Mouse (Mus musculus): ENCODE data around the gene AU040320.

Gene AU040320

GRCm38 (mm10) chr4:126753268-126754230, at the start of gene AU040320, which contains the start of gene Ncdn:
TSS of gene AU040320 (plus strand) at chr4:126753544.
TSS of gene Ncdn (minus strand) at chr4:126753438.
- DNase-seq (ENCODE audit: low spot score in 2 of 2): peak; percentile 98 to 99

GRCm38 (mm10) chr4:126706630-126707438, 46.5 kb upstream of the AU040320 start:
- no peak for DNase-seq (ENCODE audit: low spot score in 2 of 2)

DNA sequence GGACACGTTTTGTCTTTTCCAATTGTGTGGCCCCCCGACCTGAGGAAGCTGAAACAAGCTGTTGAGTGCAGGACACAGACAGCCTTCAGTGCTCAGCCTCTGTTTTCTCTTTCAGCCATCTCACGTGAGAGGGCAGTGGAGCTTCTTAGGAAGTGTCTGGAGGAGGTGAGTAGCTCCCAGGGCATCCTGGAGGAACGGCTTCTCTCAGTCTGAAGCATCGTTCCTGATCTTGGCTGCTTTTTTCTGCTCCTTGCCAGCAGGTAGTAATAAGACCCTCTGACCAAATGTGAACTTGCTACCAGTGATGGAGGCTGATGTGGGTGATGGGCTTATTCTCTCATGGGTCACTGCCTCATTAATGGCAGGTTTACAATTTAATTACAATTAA, 45.9 kb upstream of the AU040320 start:
- no peak for DNase-seq (ENCODE audit: low spot score in 2 of 2)

- no peak for DNase-seq (ENCODE audit: low spot score in 2 of 2)
These were observed 21.2 kb upstream of the AU040320 start for GRCm38 (mm10) chr4:126732111-126732510.

DNA sequence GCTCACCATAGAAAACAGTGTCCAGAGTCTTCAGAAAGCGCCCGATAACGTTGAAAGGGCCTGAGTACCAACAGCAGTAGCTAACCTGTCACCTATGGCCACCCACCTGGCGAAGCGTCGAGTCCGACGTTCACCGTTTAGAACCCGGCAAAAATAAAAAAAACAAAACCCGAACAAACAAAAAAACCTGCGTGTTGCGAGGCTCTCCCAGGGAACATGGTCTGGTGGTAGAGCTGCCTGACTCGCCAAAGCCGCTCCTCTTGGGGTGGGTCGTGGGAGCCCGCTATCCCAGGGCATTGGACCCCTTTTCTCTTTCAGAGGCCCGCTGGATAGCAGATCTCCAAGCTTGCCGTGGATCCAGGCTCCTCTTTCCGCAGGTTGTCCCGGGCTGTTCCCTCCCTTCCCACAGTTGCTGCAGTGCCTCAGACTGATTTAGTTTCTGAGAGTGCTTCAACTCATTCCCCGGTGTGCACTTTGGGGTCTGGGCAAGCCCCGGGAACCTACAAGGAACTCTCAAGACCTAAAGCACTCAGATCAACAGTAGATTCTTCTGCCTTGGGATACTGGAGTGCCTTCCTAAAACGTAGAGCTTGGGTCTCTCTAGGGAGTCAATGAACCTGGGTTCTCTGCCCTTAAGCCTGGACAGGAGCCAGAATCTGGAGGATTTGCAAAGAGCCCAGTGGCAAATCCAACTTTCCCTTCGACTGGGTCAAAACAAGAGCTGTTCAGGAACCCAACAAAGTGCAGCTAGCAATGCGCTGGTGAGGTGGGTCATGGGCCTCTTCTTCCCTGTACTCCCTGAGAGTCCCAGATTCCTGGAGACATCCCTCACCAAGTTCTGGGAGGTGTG, 20.6 kb upstream of the AU040320 start:
- DNase-seq (ENCODE audit: low spot score in 2 of 2): no peak

GRCm38 (mm10) chr4:126734001-126734603, 19.2 kb upstream of the AU040320 start:
- DNase-seq (ENCODE audit: low spot score in 2 of 2): no peak

GRCm38 (mm10) chr4:126734700-126735381, 18.5 kb upstream of the AU040320 start:
- no peak for DNase-seq (ENCODE audit: low spot score in 2 of 2)

- no peak for DNase-seq (ENCODE audit: low spot score in 2 of 2)
These were observed 17.9 kb upstream of the AU040320 start for GRCm38 (mm10) chr4:126735382-126736000.

DNA sequence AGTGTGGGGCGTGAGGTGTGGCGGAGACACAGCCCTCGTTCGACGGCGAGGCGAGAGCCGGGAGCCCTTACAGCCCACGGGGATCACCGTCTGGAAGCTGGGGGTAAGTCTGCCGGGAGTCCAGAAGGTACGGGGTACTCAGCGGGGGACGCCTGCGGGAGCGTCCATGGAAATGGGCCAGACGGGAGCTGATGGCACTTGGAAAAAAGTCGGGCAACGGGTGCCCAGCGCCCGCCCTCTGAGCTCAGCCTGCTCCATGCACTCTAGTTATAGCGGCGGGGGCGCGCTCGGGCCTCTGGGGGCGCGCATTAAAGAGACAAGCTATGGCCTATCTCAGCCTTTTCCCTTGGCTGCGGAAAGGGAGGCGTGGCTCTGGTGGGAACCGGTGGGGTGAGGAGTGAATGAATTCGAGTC, 17.3 kb upstream of the AU040320 start, which contains the start of gene Tfap2e:
TSS of gene Tfap2e (minus strand) at position 240 of the 414 bp plus-strand sequence.
- DNase-seq (ENCODE audit: low spot score in 2 of 2): peak in 1 of 2 experiments; percentile 52

GRCm38 (mm10) chr4:126739966-126740676, 13.2 kb upstream of the AU040320 start:
- DNase-seq (ENCODE audit: low spot score in 2 of 2): no peak

- DNase-seq (ENCODE audit: low spot score in 2 of 2): peak; percentile 86 to 92
These were observed 11.9 kb upstream of the AU040320 start for GRCm38 (mm10) chr4:126741448-126741847.

DNA sequence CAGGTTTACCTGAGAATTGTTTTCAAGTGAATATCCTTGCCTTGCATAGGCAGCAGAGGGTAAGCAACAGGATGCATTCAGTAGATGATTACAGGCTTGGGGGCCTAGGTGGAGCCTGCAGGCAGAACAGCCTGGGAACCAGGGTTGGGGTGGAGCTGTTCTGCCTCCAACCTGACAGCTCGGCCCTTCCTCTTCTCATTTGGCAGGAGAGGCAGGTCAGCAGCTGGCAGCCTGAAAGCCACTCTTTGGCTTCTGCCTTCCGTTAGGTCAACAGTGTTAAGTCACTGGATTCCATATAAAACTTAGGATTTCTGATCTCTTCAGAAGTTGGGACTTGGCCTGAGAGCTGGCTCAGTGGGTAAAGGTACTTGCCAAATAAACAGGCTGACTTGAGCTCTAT, 10.4 kb upstream of the AU040320 start:
- DNase-seq (ENCODE audit: low spot score in 2 of 2): no peak

DNA sequence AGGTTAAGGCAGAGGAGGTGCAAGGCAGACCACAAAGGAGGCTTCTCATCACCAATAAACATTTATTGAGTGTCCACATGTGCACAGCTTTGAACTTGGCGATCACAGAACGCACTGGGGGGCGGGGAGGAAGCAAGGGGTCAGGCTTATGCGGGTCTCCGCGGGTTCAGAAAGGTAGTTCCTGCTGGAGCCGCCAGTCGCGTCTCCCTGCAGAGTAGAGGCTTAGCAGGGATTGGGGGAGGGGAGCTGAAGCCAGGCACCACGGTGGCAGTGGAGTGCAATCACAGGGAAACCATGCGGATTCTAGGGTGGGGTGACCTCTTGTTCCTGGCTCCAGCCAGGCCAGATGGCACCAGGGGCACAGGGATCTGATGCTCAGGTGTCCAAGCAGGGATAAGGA, 9.6 kb upstream of the AU040320 start:
- no peak for DNase-seq (ENCODE audit: low spot score in 2 of 2)

DNA sequence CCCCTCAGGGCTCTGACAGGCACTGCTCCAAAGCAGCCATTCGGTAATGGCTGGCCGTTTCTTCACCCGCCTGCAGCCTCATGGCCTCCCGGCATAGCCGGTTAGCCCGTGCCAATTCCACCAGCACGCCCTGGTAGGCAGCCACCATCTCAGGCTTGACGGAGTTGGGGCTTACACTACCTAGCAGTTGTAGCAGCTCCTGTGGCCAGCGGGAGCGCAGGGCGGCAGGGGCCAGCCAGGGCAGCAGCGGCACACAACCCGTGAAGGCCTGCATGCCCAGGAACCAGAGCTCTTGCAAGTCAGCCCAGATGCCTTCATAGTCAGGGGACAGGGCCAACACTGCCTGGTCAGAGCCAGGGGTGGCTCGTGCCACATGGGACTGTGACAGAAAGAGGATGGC, 8.5 kb upstream of the AU040320 start:
- DNase-seq (ENCODE audit: low spot score in 2 of 2): no peak

DNA sequence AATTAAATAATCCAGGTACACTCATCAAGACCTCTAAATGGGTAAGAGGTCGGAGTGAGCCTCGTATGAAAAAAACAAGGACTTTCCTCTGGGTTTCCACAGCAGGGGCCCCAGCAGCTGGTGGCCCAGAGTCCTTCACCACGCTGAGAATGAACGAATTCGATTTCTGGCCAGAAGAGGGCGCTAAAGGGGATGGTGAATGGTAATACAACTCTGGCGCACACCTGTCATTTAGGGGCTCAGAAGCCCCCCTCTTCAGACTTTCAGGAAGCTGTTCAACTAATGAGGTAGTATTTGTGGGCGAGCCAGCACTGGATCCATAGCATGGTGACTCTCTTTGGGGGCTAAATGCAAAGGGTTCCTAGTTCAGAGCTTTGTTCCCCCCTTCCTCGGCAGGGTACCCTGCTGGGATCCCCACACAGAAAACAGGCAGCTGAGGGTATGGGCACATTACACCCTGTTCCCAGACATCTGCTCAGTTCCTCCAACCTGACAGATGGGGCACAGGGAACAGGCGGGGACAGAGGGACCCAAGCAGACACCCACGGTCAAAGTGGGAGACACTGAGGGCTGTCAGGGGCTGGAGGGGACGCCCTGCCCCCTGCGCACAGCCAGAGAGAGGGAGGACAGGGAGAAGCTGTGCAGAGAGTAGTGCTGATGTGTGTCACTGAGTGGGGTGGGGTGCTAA, 7.7 kb upstream of the AU040320 start:
- peak; percentile 67 to 77 for DNase-seq (ENCODE audit: low spot score in 2 of 2)

GRCm38 (mm10) chr4:126746194-126746840, 7.0 kb upstream of the AU040320 start:
- DNase-seq (ENCODE audit: low spot score in 2 of 2): no peak

GRCm38 (mm10) chr4:126748381-126748780, 5.0 kb upstream of the AU040320 start:
- no peak for DNase-seq (ENCODE audit: low spot score in 2 of 2)

DNA sequence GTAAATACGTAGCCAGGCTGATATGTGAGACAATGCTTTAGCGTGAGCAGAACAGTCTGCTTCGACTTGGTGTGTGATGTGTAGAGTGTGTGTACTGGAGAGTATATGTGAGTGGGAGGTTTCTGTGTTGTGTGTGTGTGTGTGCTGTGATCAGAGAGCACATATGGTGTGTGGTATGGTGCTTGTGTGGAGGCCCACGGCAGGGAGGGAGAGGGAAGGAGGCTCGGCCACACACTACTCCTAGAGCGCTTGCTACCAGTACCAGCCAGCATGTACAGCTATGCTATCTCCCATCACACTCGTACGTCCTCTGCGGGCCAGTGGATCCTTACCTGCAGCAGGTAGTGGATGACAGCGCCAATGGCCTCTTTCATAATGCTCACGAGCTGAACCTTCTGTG, 3.8 kb upstream of the AU040320 start:
- DNase-seq (ENCODE audit: low spot score in 2 of 2): peak; percentile 51 to 70
